Mouse (Mus musculus): ENCODE data around the gene 4930402H24Rik. TPM values are rescaled to one million over a fixed set of nuclear protein-coding genes. Genes with fewer than 3 reads are reported as not detected.

Gene 4930402H24Rik
- total RNA-seq, 2 experiments from 2014 or later, result 14.7 to 16.0 TPM

GRCm38 (mm10) chr2:130818838-130819647 lies 87.2 kb downstream of the 4930402H24Rik start:
- ATAC-seq (replicated peaks; ENCODE audit: low FRiP score, poor library complexity, severe bottlenecking), result no peak

GRCm38 (mm10) chr2:130817865-130818264 lies 88.3 kb downstream of the 4930402H24Rik start:
- no peak for ATAC-seq (replicated peaks; ENCODE audit: low FRiP score, poor library complexity, severe bottlenecking)

GRCm38 (mm10) chr2:130816205-130816604 lies 90.0 kb downstream of the 4930402H24Rik start:
- ATAC-seq (replicated peaks; ENCODE audit: low FRiP score, poor library complexity, severe bottlenecking), result no peak

GRCm38 (mm10) chr2:130814492-130814891 lies 91.7 kb downstream of the 4930402H24Rik start:
- no peak for ATAC-seq (replicated peaks; ENCODE audit: low FRiP score, poor library complexity, severe bottlenecking)

- no peak for ATAC-seq (replicated peaks; ENCODE audit: low FRiP score, poor library complexity, severe bottlenecking)
Observed at GRCm38 (mm10) chr2:130813729-130814128, 92.5 kb downstream of the 4930402H24Rik start.

- ATAC-seq (replicated peaks; ENCODE audit: low FRiP score, poor library complexity, severe bottlenecking), result no peak
Observed at GRCm38 (mm10) chr2:130812487-130812886, 93.7 kb downstream of the 4930402H24Rik start.

- no peak for ATAC-seq (replicated peaks; ENCODE audit: low FRiP score, poor library complexity, severe bottlenecking)
Observed at GRCm38 (mm10) chr2:130805146-130805545, 101.1 kb downstream of the 4930402H24Rik start.

GRCm38 (mm10) chr2:130803706-130804105 lies 102.5 kb downstream of the 4930402H24Rik start:
- ATAC-seq (replicated peaks; ENCODE audit: low FRiP score, poor library complexity, severe bottlenecking), result no peak

- ATAC-seq (replicated peaks; ENCODE audit: low FRiP score, poor library complexity, severe bottlenecking), result no peak
Observed at GRCm38 (mm10) chr2:130795731-130796130, 110.5 kb downstream of the 4930402H24Rik start.

- no peak for ATAC-seq (replicated peaks; ENCODE audit: low FRiP score, poor library complexity, severe bottlenecking)
Observed at GRCm38 (mm10) chr2:130791722-130792121, 114.5 kb downstream of the 4930402H24Rik start.

- no peak for ATAC-seq (replicated peaks; ENCODE audit: low FRiP score, poor library complexity, severe bottlenecking)
Observed at GRCm38 (mm10) chr2:130789642-130790041, 116.6 kb downstream of the 4930402H24Rik start.

GRCm38 (mm10) chr2:130789039-130789438 lies 117.2 kb downstream of the 4930402H24Rik start:
- ATAC-seq (replicated peaks; ENCODE audit: low FRiP score, poor library complexity, severe bottlenecking), result no peak

GRCm38 (mm10) chr2:130784939-130785338 lies 121.3 kb downstream of the 4930402H24Rik start:
- ATAC-seq (replicated peaks; ENCODE audit: low FRiP score, poor library complexity, severe bottlenecking), result no peak

- no peak for ATAC-seq (replicated peaks; ENCODE audit: low FRiP score, poor library complexity, severe bottlenecking)
Observed at GRCm38 (mm10) chr2:130780615-130781303, 125.4 kb downstream of the 4930402H24Rik start.

- ATAC-seq (replicated peaks; ENCODE audit: low FRiP score, poor library complexity, severe bottlenecking), result no peak
Observed at GRCm38 (mm10) chr2:130779935-130780334, 126.3 kb downstream of the 4930402H24Rik start.

- ATAC-seq (replicated peaks; ENCODE audit: low FRiP score, poor library complexity, severe bottlenecking), result no peak
Observed at GRCm38 (mm10) chr2:130776610-130777009, 129.6 kb downstream of the 4930402H24Rik start.

- no peak for ATAC-seq (replicated peaks; ENCODE audit: low FRiP score, poor library complexity, severe bottlenecking)
Observed at GRCm38 (mm10) chr2:130767483-130767882, 138.7 kb downstream of the 4930402H24Rik start.

GRCm38 (mm10) chr2:130765396-130765795 lies 140.8 kb downstream of the 4930402H24Rik start:
- ATAC-seq (replicated peaks; ENCODE audit: low FRiP score, poor library complexity, severe bottlenecking), result no peak

GRCm38 (mm10) chr2:130760876-130761275 lies 145.3 kb downstream of the 4930402H24Rik start:
- no peak for ATAC-seq (replicated peaks; ENCODE audit: low FRiP score, poor library complexity, severe bottlenecking)

- ATAC-seq (replicated peaks; ENCODE audit: low FRiP score, poor library complexity, severe bottlenecking), result 0 out of 2 replicates have a peak, but pooled peaks have one; percentile 46
Observed at GRCm38 (mm10) chr2:130755061-130755607, 151.1 kb downstream of the 4930402H24Rik start.

GRCm38 (mm10) chr2:130754596-130754995 lies 151.6 kb downstream of the 4930402H24Rik start:
- ATAC-seq (replicated peaks; ENCODE audit: low FRiP score, poor library complexity, severe bottlenecking), result no peak

All from erythroid progenitor cell, adult 5-6 weeks (primary cell).